ENCODE assay signal across 24 mouse cellular contexts in the genomic region with DNA sequence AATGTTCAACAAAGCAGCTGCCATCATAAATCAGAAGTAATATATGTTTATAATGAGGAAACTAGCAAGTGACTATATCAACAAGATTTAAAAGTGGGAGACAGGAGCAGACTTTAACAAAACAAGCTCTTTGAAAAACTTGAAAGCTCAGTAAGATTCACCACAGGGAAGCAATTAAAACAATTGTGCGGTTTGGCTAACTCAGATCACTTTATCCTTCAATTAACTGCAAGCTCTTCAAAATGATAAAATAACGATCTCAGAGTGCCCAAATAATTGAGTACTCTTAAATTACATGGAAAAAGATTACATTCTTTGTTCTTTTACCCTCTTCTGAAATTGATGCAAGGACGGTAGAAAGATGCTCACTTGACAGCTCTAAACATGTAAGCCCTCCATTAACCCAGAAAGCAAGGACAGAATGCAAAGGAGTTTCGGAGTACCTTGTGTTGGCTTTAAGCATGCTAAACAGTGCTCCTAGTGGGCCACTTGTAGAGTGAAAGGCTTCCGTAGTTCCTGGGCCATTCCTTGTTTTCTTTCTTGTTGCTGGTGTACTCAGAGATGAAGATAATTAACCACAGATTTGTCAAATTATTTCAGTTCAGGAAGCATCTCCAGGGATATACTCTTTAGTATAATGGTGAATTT.
"Had no signal": no experiment of that assay in that cellular context is flagged by ENCODE, and none has a peak within 500 bp of the region (broad histone marks: within the 10 kb centered on the region; RNA-seq: fewer than 3 reads in every experiment).

No protein-coding gene starts in this region.

- DNase-seq: kidney, adult 18-20 months; kidney, adult 9 months; kidney, postnatal 14 days; kidney, postnatal 4 days; layer of hippocampus, postnatal 36 days; left cerebral cortex, postnatal 4 days; lung, adult 18-20 months; lung, postnatal 10 days; lung, postnatal 36 days; midbrain, embryonic 14.5 days; thymus, adult 2 months; thymus, postnatal 14 days; thymus, postnatal 4 days had no signal

- H3K9ac ChIP-seq: limb, embryonic 12.5 days; limb, embryonic 15.5 days; liver, embryonic 12.5 days; liver, embryonic 15.5 days; lung, embryonic 15.5 days; neural tube, embryonic 12.5 days; neural tube, embryonic 15.5 days had no signal

- ATAC-seq: liver, embryonic 12.5 days had no signal

- H3K9me3 ChIP-seq: limb, embryonic 12.5 days; limb, embryonic 15.5 days; liver, embryonic 12.5 days; liver, embryonic 15.5 days; lung, embryonic 15.5 days; megakaryocyte, embryonic 14.5 days; midbrain, embryonic 10.5 days; neural tube, embryonic 12.5 days; neural tube, embryonic 15.5 days had no signal

- H3K4me2 ChIP-seq: limb, embryonic 12.5 days; limb, embryonic 15.5 days; liver, embryonic 12.5 days; liver, embryonic 15.5 days; lung, embryonic 15.5 days; neural tube, embryonic 12.5 days; neural tube, embryonic 15.5 days had no signal

- H3K27me3 ChIP-seq: limb, embryonic 12.5 days; limb, embryonic 15.5 days; liver, embryonic 12.5 days; liver, embryonic 15.5 days; lung, embryonic 15.5 days; megakaryocyte, embryonic 14.5 days; neural tube, embryonic 12.5 days; neural tube, embryonic 15.5 days had no signal

- H3K27ac ChIP-seq: left cerebral cortex, adult 2 months; limb, embryonic 12.5 days; limb, embryonic 15.5 days; liver, embryonic 12.5 days; liver, embryonic 15.5 days; lung, embryonic 15.5 days; midbrain, embryonic 10.5 days; neural tube, embryonic 12.5 days; neural tube, embryonic 15.5 days; stomach, postnatal 0 days had no signal

- H3K4me1 ChIP-seq: limb, embryonic 12.5 days; limb, embryonic 15.5 days; liver, embryonic 12.5 days; liver, embryonic 15.5 days; lung, embryonic 15.5 days; megakaryocyte, embryonic 14.5 days; neural tube, embryonic 12.5 days; neural tube, embryonic 15.5 days had no signal

- H3K36me3 ChIP-seq: limb, embryonic 12.5 days; limb, embryonic 15.5 days; liver, embryonic 12.5 days; liver, embryonic 15.5 days; lung, embryonic 15.5 days; midbrain, embryonic 10.5 days; neural tube, embryonic 12.5 days; neural tube, embryonic 15.5 days had no signal

- H3K4me3 ChIP-seq: left cerebral cortex, adult 2 months; limb, embryonic 12.5 days; limb, embryonic 15.5 days; liver, embryonic 12.5 days; liver, embryonic 15.5 days; lung, embryonic 15.5 days; megakaryocyte, embryonic 14.5 days; midbrain, embryonic 10.5 days; neural tube, embryonic 12.5 days; neural tube, embryonic 15.5 days had no signal
